Mouse (Mus musculus) heart, embryonic 14.5 days (tissue): Measurements from ENCODE around the gene Arhgap40. TPM values are rescaled to one million over a fixed set of nuclear protein-coding genes. Genes with fewer than 3 reads are reported as not detected.

Source experiments
- ATAC-seq: fragments of 200-750 bp; cut with Nextera tagmentation; 2 replicates; pipeline ENCODE4 v1.8.0; 2017; ENCODE audit warnings: low read depth, moderate TSS enrichment; ENCODE audit not compliant: insufficient number of reproducible peaks, insufficient read depth, low FRiP score
- H3K27ac ChIP-seq, 2 experiments: fragments of 200-500 bp in 1 of 2; fragments of 300-500 bp in 1 of 2; sonication (generic) in 1 of 2; replicated peaks in 1 of 2; 2 replicates each; pipeline ENCODE4 v1.5.1; 2012 to 2014; ENCODE audit warnings: low read depth in 2 of 2, low read length in 2 of 2, control low read depth in 1 of 2, mild to moderate bottlenecking in 1 of 2, mixed read lengths in 1 of 2; ENCODE audit not compliant: control insufficient read depth in 1 of 2, insufficient read depth in 1 of 2
- H3K27me3 ChIP-seq: fragments of 300-500 bp; sonication (generic); 2 replicates; pipeline ENCODE4 v1.6.1; 2014; ENCODE audit warnings: mild to moderate bottlenecking, low read length, control low read depth; ENCODE audit not compliant: control insufficient read depth, insufficient read depth
- H3K36me3 ChIP-seq: fragments of 300-500 bp; sonication (generic); 2 replicates; pipeline ENCODE4 v1.6.1; 2014; ENCODE audit warnings: mild to moderate bottlenecking, control low read depth, low read length, mixed read lengths; ENCODE audit not compliant: control insufficient read depth, insufficient read depth
- H3K4me1 ChIP-seq, 2 experiments: fragments of 200-500 bp in 1 of 2; fragments of 300-500 bp in 1 of 2; sonication (generic) in 1 of 2; 2 replicates each; pipeline ENCODE4 v1.6.1; 2012 to 2014; ENCODE audit warnings: low read length in 2 of 2, control low read depth in 1 of 2, mixed read lengths in 1 of 2; ENCODE audit not compliant: control insufficient read depth in 2 of 2, insufficient read depth in 2 of 2
- H3K4me2 ChIP-seq: fragments of 300-500 bp; sonication (generic); 2 replicates; pipeline ENCODE4 v1.6.1; 2014; ENCODE audit warnings: mild to moderate bottlenecking, low read length
- H3K4me3 ChIP-seq, 2 experiments: fragments of 200-500 bp in 1 of 2; fragments of 300-500 bp in 1 of 2; sonication (generic) in 1 of 2; 2 replicates each; pipeline ENCODE4 v1.5.1; 2012 to 2014; ENCODE audit warnings: low read length in 2 of 2, mild to moderate bottlenecking in 2 of 2, control low read depth in 1 of 2, low read depth in 1 of 2, moderate library complexity in 1 of 2; ENCODE audit not compliant: control insufficient read depth in 1 of 2, insufficient read depth in 1 of 2
- H3K9ac ChIP-seq: fragments of 300-500 bp; sonication (generic); 2 replicates; pipeline ENCODE4 v1.6.1; 2014; ENCODE audit warnings: mild to moderate bottlenecking, low read length
- H3K9me3 ChIP-seq: fragments of 300-500 bp; sonication (generic); 2 replicates; pipeline ENCODE4 v1.6.1; 2016; ENCODE audit warnings: low read length, control low read depth; ENCODE audit not compliant: control insufficient read depth
- WGBS: fragments of 180-500 bp; shearing (Covaris S2); extraction: QIAGEN DNeasy Blood & Tissue Kit; methylation state at CpG from one replicate; pipeline ENCODE4 v1.1.7; 2014; 5-methylcytosine and 5-hydroxymethylcytosine counted together
- polyA plus RNA-seq: library from polyadenylated mRNA; unstranded; fragments of >200 nt; fragmentation: Nextera tagmentation; extraction: Ambion mirVana; gene quantifications from 2 replicates; pipeline ENCODE4 v1.2.1, GENCODE M21; 2014

Arhgap40 gene
- 0.15 TPM in 1 of 2 replicates, not detected in the other for polyA plus RNA-seq

- no peak for ATAC-seq
- 75% methylated on average over 10 of the region's 10 CpGs for WGBS
- H3K9ac ChIP-seq = no peak within 1 kb of the TSS
- no peaks in the 10 kb centered on the region for H3K9me3 ChIP-seq
- H3K4me3 ChIP-seq = no peak within 1 kb of the TSS
- peaks cover 0 to 4% of the 10 kb centered on the region in 2 experiments; a peak in 1 of 4 replicates for H3K4me1 ChIP-seq
- no peaks in the 10 kb centered on the region for H3K36me3 ChIP-seq
- H3K27me3 ChIP-seq = no peaks in the 10 kb centered on the region
- no peak within 1 kb of the TSS for H3K27ac ChIP-seq
- H3K4me2 ChIP-seq = no peak within 1 kb of the TSS
Observed at GRCm38 (mm10) chr2:158512528-158512927, at the start of gene Arhgap40. Gene Arhgap40 (plus strand): TSS chr2:158512796.

DNA sequence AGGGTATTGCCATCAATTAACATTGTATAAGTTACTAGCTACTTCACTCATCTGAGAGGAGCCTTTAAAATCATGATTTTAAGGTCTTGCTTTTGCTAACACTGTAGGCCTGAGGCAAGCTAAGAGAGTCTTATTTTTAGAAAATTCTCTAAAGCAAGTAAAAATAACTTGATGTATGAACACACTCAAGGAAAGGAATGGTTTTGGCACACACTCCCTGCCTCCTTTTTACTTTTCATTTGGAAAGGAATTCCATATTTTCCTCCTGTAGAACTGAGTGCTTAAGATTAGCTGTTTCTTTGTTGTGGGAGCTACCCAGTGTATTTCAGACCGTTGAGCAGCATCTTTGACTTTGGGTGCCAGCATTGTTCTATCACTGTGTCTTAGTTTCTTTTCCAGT lies 38.4 kb upstream of the Arhgap40 start:
- WGBS = 96% methylated on average over 1 of the region's 1 CpGs
- no peak overlapping the region for H3K4me3 ChIP-seq
- no peak for ATAC-seq
- no peaks in the 10 kb centered on the region for H3K27me3 ChIP-seq
- no peak overlapping the region for H3K9ac ChIP-seq
- no peaks in the 10 kb centered on the region for H3K9me3 ChIP-seq
- peaks cover 83% of the 10 kb centered on the region for H3K36me3 ChIP-seq
- no peak overlapping the region for H3K4me2 ChIP-seq
- H3K27ac ChIP-seq = no peak overlapping the region
- no peaks in the 10 kb centered on the region for H3K4me1 ChIP-seq

DNA sequence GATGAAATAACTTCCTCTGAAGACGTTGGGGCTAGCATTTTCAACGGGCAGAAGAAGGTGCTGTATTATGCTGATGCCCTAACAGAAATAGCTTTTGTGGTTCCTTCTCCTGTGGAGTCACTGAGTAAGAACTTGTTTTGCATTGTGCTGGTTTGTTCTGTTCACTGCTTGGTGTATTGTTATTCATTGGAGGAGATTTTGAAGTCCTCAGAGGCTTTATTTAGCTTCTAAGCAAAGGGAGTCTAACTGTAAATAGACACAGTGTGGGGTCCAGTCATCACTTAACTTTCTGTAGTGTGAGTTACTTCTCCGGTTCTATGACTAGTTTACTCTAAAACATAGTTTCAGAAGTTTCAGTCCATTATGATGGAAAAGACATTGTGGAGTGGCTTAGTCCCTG lies 35.0 kb upstream of the Arhgap40 start:
- Histone ChIP-seq H3K27ac (no peak overlapping the region), H3K4me1 (no peaks in the 10 kb centered on the region), H3K9me3 (no peaks in the 10 kb centered on the region), H3K4me3 (no peak overlapping the region), H3K36me3 (peaks cover 93% of the 10 kb centered on the region), H3K9ac (no peak overlapping the region), H3K4me2 (no peak overlapping the region), H3K27me3 (no peaks in the 10 kb centered on the region)
- no peak for ATAC-seq
- 76% methylated on average over 3 of the region's 3 CpGs for WGBS

GRCm38 (mm10) chr2:158498457-158498856 lies 14.1 kb upstream of the Arhgap40 start:
- peaks cover 63% of the 10 kb centered on the region for H3K36me3 ChIP-seq
- ATAC-seq = no peak
- 81% methylated on average over 5 of the region's 5 CpGs for WGBS

GRCm38 (mm10) chr2:158501836-158502812 lies 10.5 kb upstream of the Arhgap40 start, which contains the start of gene Adig:
Gene Adig (plus strand): TSS chr2:158502612.
- no peak within 1 kb of the TSS for H3K4me3 ChIP-seq
- no peaks in the 10 kb centered on the region for H3K9me3 ChIP-seq
- no peaks in the 10 kb centered on the region for H3K27me3 ChIP-seq
- no peak within 1 kb of the TSS for H3K9ac ChIP-seq
- H3K4me2 ChIP-seq = no peak within 1 kb of the TSS
- no peaks in the 10 kb centered on the region for H3K4me1 ChIP-seq
- no peak for ATAC-seq
- peaks cover 28% of the 10 kb centered on the region for H3K36me3 ChIP-seq
- WGBS = 69% methylated on average over 11 of the region's 11 CpGs
- no peak within 1 kb of the TSS for H3K27ac ChIP-seq

More at GRCm38 (mm10) chr2:158498457-158498856, 14.1 kb upstream of the Arhgap40 start:
- Histone ChIP-seq H3K27me3 (no peaks in the 10 kb centered on the region), H3K27ac (no peak overlapping the region), H3K9ac (no peak overlapping the region), H3K9me3 (no peaks in the 10 kb centered on the region), H3K4me2 (no peak overlapping the region), H3K4me1 (no peaks in the 10 kb centered on the region), H3K4me3 (no peak overlapping the region)

DNA sequence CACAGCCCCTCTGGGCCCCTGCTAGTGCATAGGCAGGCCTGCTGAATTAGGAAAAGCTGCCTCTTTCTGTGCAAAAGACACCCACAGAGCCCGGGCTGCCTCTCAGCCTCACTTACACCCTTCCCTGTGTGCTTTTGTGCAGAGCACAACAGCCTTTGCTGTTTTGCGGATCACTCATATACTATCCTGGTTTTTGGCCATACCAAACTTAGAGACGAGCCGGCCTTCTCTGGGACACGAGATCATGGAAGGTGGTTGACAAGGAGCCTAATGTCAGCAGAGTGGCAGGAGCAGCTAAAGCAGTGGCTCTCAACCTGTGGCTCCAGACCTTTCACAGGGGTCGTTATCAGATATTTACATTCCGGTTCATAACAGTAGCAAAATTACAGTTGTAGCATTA lies 9.4 kb upstream of the Arhgap40 start:
- no peaks in the 10 kb centered on the region for H3K9me3 ChIP-seq
- WGBS = 78% methylated on average over 7 of the region's 7 CpGs

GRCm38 (mm10) chr2:158503671-158504070 lies 8.9 kb upstream of the Arhgap40 start:
- H3K4me3 ChIP-seq = no peak overlapping the region
- no peak overlapping the region for H3K4me2 ChIP-seq

More for the DNA sequence above, 9.4 kb upstream of the Arhgap40 start:
- ATAC-seq = no peak
- Histone ChIP-seq H3K4me1 (no peaks in the 10 kb centered on the region), H3K27ac (no peak overlapping the region), H3K36me3 (peaks cover 17% of the 10 kb centered on the region), H3K27me3 (no peaks in the 10 kb centered on the region), H3K9ac (no peak overlapping the region), H3K4me3 (no peak overlapping the region), H3K4me2 (no peak overlapping the region)

More at GRCm38 (mm10) chr2:158503671-158504070, 8.9 kb upstream of the Arhgap40 start:
- Histone ChIP-seq H3K9me3 (no peaks in the 10 kb centered on the region), H3K4me1 (no peaks in the 10 kb centered on the region), H3K9ac (no peak overlapping the region), H3K27ac (no peak overlapping the region), H3K36me3 (peaks cover 13% of the 10 kb centered on the region), H3K27me3 (no peaks in the 10 kb centered on the region)
- ATAC-seq = no peak
- WGBS = 85% methylated on average over 4 of the region's 4 CpGs
